Mouse (Mus musculus): ENCODE data around the gene AI467606.

AI467606 gene

GRCm38 (mm10) chr7:127093914-127094313 lies 2.8 kb downstream of the AI467606 start:
- no peak for DNase-seq (ENCODE audit: low spot score in 2 of 2)

- no peak for DNase-seq (ENCODE audit: low spot score in 2 of 2)
Observed at GRCm38 (mm10) chr7:127096456-127096855, 5.3 kb downstream of the AI467606 start.

- DNase-seq (ENCODE audit: low spot score in 2 of 2): no peak
Observed at GRCm38 (mm10) chr7:127098521-127098920, 7.4 kb downstream of the AI467606 start.

- DNase-seq (ENCODE audit: low spot score in 2 of 2): no peak
Observed at GRCm38 (mm10) chr7:127098950-127099349, 7.8 kb downstream of the AI467606 start.

GRCm38 (mm10) chr7:127099528-127099927 lies 8.4 kb downstream of the AI467606 start:
- DNase-seq (ENCODE audit: low spot score in 2 of 2): no peak

- no peak for DNase-seq (ENCODE audit: low spot score in 2 of 2)
Observed at GRCm38 (mm10) chr7:127101451-127102016, 10.4 kb downstream of the AI467606 start.

GRCm38 (mm10) chr7:127102148-127102547 lies 11.0 kb downstream of the AI467606 start:
- DNase-seq (ENCODE audit: low spot score in 2 of 2): no peak

GRCm38 (mm10) chr7:127103960-127104359 lies 12.8 kb downstream of the AI467606 start:
- DNase-seq (ENCODE audit: low spot score in 2 of 2): no peak

GRCm38 (mm10) chr7:127104560-127105332 lies 13.6 kb downstream of the AI467606 start:
- peak; percentile 76 to 87 for DNase-seq (ENCODE audit: low spot score in 2 of 2)

GRCm38 (mm10) chr7:127105551-127105950 lies 14.4 kb downstream of the AI467606 start:
- DNase-seq (ENCODE audit: low spot score in 2 of 2): no peak

GRCm38 (mm10) chr7:127110239-127111007 lies 19.3 kb downstream of the AI467606 start:
- DNase-seq (ENCODE audit: low spot score in 2 of 2): peak; percentile 79 to 82

- DNase-seq (ENCODE audit: low spot score in 2 of 2): peak in 1 of 2 experiments; percentile 25
Observed at GRCm38 (mm10) chr7:127111461-127111860, 20.3 kb downstream of the AI467606 start.

- peak; percentile 32 to 50 for DNase-seq (ENCODE audit: low spot score in 2 of 2)
Observed at GRCm38 (mm10) chr7:127112251-127112841, 21.2 kb downstream of the AI467606 start.

- no peak for DNase-seq (ENCODE audit: low spot score in 2 of 2)
Observed at GRCm38 (mm10) chr7:127112921-127113597, 21.9 kb downstream of the AI467606 start.

GRCm38 (mm10) chr7:127113614-127114259 lies 22.6 kb downstream of the AI467606 start:
- DNase-seq (ENCODE audit: low spot score in 2 of 2): no peak

GRCm38 (mm10) chr7:127114920-127115319 lies 23.8 kb downstream of the AI467606 start:
- DNase-seq (ENCODE audit: low spot score in 2 of 2): no peak

- DNase-seq (ENCODE audit: low spot score in 2 of 2): peak in 1 of 2 experiments; percentile 43
Observed at GRCm38 (mm10) chr7:127116331-127116935, 25.3 kb downstream of the AI467606 start.

GRCm38 (mm10) chr7:127117948-127118347 lies 26.8 kb downstream of the AI467606 start:
- DNase-seq (ENCODE audit: low spot score in 2 of 2): no peak

GRCm38 (mm10) chr7:127118671-127119445 lies 27.7 kb downstream of the AI467606 start:
- no peak for DNase-seq (ENCODE audit: low spot score in 2 of 2)

Measured in frontal cortex, postnatal 36 days (tissue).